In genomic region chr1:36589486-36589885, GRCm38 (mm10) we compare ENCODE assay signal across 8 mouse cellular contexts. TPM values are rescaled to one million over a fixed set of nuclear protein-coding genes. Genes with fewer than 3 reads are reported as not detected.
DNase-seq lines count a peak whose midpoint lies in the region; ATAC-seq lines count a peak whose summit lies in the region.

No protein-coding gene starts in this region.

- H3K9ac ChIP-seq in forebrain, embryonic 14.5 days (ENCODE audit: low read length): no peak overlapping the region
- no peak overlapping the region for H3K9ac ChIP-seq in forebrain, embryonic 15.5 days (replicated peaks)

- H3K9me3 ChIP-seq in forebrain, embryonic 14.5 days (replicated peaks; ENCODE audit: control insufficient read depth, low read length): no peaks in the 10 kb centered on the region
- H3K9me3 ChIP-seq in forebrain, embryonic 15.5 days: no peaks in the 10 kb centered on the region

- H3K4me3 ChIP-seq in forebrain, embryonic 14.5 days (ENCODE audit: low read depth, low read length): no peak overlapping the region
- H3K4me3 ChIP-seq in forebrain, embryonic 15.5 days: no peak overlapping the region
- no peak overlapping the region for H3K4me3 ChIP-seq in brown adipose tissue, adult 24 weeks (ENCODE audit: insufficient read depth, low read depth, low read length)

- H3K4me1 ChIP-seq in forebrain, embryonic 14.5 days (ENCODE audit: control insufficient read depth, insufficient read depth, low read length): no peaks in the 10 kb centered on the region
- peaks cover 9% of the 10 kb centered on the region; the same call in 1 of the 2 replicates for H3K4me1 ChIP-seq in forebrain, embryonic 15.5 days
- H3K4me1 ChIP-seq in brown adipose tissue, adult 24 weeks (ENCODE audit: control insufficient read depth, insufficient read depth, insufficient read length, low read length): peaks cover 16% of the 10 kb centered on the region

- 40% methylated on average over 6 of the region's 6 CpGs for WGBS in forebrain, embryonic 14.5 days
- WGBS in forebrain, embryonic 15.5 days: 50% methylated on average over 6 of the region's 6 CpGs

- ATAC-seq in forebrain, embryonic 14.5 days: no peak; the same call in 1 of the 2 replicates
- no peak for ATAC-seq in forebrain, embryonic 15.5 days (replicated peaks)

- peak; percentile 28 for DNase-seq in forebrain, embryonic 14.5 days (ENCODE audit: low spot score)
- peak; percentile 99 for DNase-seq in heart, adult 11 months
- peak; percentile 51 for DNase-seq in kidney, adult 11 months
- peak; percentile 80 for DNase-seq in lung, postnatal 36 days
- DNase-seq in layer of hippocampus, adult 9-11 months: no peak
- DNase-seq in frontal cortex, adult 2 months (ENCODE audit: extremely low spot score in 1 of 2, low spot score in 1 of 2): no peak

- peaks cover 6% of the 10 kb centered on the region for H3K27me3 ChIP-seq in forebrain, embryonic 14.5 days (replicated peaks; ENCODE audit: control insufficient read depth, insufficient read depth, low read length)
- peaks cover 9% of the 10 kb centered on the region; the same call in 1 of the 2 replicates for H3K27me3 ChIP-seq in forebrain, embryonic 15.5 days

- no peak overlapping the region for H3K27ac ChIP-seq in forebrain, embryonic 14.5 days (ENCODE audit: low read depth, low read length)
- H3K27ac ChIP-seq in forebrain, embryonic 15.5 days (replicated peaks): no peak overlapping the region
- H3K27ac ChIP-seq in brown adipose tissue, adult 24 weeks (replicated peaks; ENCODE audit: low read depth, low read length): peak overlapping the region; percentile 92

- no peak overlapping the region for H3K4me2 ChIP-seq in forebrain, embryonic 14.5 days (ENCODE audit: low read length)
- no peak overlapping the region for H3K4me2 ChIP-seq in forebrain, embryonic 15.5 days (replicated peaks)

- no peaks in the 10 kb centered on the region for H3K36me3 ChIP-seq in forebrain, embryonic 14.5 days (ENCODE audit: control insufficient read depth, insufficient read depth, low read length)
- no peaks in the 10 kb centered on the region for H3K36me3 ChIP-seq in forebrain, embryonic 15.5 days

RNA-seq across cellular contexts. Expression of gene Sema4c, which starts 31.3 kb away (rescaled TPM):
- polyA plus RNA-seq in forebrain, embryonic 14.5 days (2014; fragmentation: Nextera tagmentation; extraction: Ambion mirVana): 5.9 and 6.9 TPM in 2 replicates
- polyA plus RNA-seq in forebrain, embryonic 15.5 days (2015; fragmentation: Nextera tagmentation; extraction: Ambion mirVana): 38.2 and 38.6 TPM in 2 replicates
- polyA plus RNA-seq in brown adipose tissue, adult 24 weeks (2012; ENCODE audit: insufficient read depth, insufficient read length, missing spikeins): 4.1 and 6.7 TPM in 2 replicates
- polyA plus RNA-seq in frontal cortex, adult 2 months (2012; rRNA removed): 12.3 and 12.7 TPM in 2 replicates

RNA-seq across cellular contexts. Expression of gene Ankrd39, which starts 42.2 kb away (rescaled TPM):
- 15.4 and 15.7 TPM in 2 replicates for polyA plus RNA-seq in forebrain, embryonic 14.5 days (2014; fragmentation: Nextera tagmentation; extraction: Ambion mirVana)
- 18.2 and 19.2 TPM in 2 replicates for polyA plus RNA-seq in forebrain, embryonic 15.5 days (2015; fragmentation: Nextera tagmentation; extraction: Ambion mirVana)
- 5.0 and 8.4 TPM in 2 replicates for polyA plus RNA-seq in brown adipose tissue, adult 24 weeks (2012; ENCODE audit: insufficient read depth, insufficient read length, missing spikeins)
- 16.2 and 17.7 TPM in 2 replicates for polyA plus RNA-seq in frontal cortex, adult 2 months (2012; rRNA removed)

RNA-seq across cellular contexts. Expression of gene Gm42417, which starts 50.3 kb away (rescaled TPM):
- 0.22 TPM in 1 of 2 replicates, not detected in the other for polyA plus RNA-seq in forebrain, embryonic 14.5 days (2014; fragmentation: Nextera tagmentation; extraction: Ambion mirVana)
- polyA plus RNA-seq in forebrain, embryonic 15.5 days (2015; fragmentation: Nextera tagmentation; extraction: Ambion mirVana): 1.1 TPM in 1 of 2 replicates, not detected in the other
- polyA plus RNA-seq in brown adipose tissue, adult 24 weeks (2012; ENCODE audit: insufficient read depth, insufficient read length, missing spikeins): 4.1 and 7.8 TPM in 2 replicates
- 0.04 TPM in 1 of 2 replicates, not detected in the other for polyA plus RNA-seq in frontal cortex, adult 2 months (2012; rRNA removed)

RNA-seq across cellular contexts. Expression of gene Ankrd23, which starts 52.8 kb away (rescaled TPM):
- polyA plus RNA-seq in forebrain, embryonic 14.5 days (2014; fragmentation: Nextera tagmentation; extraction: Ambion mirVana): 3.8 and 5.2 TPM in 2 replicates
- polyA plus RNA-seq in forebrain, embryonic 15.5 days (2015; fragmentation: Nextera tagmentation; extraction: Ambion mirVana): 12.0 and 14.4 TPM in 2 replicates
- 17.9 and 25.2 TPM in 2 replicates for polyA plus RNA-seq in brown adipose tissue, adult 24 weeks (2012; ENCODE audit: insufficient read depth, insufficient read length, missing spikeins)
- polyA plus RNA-seq in frontal cortex, adult 2 months (2012; rRNA removed): 9.5 and 11.5 TPM in 2 replicates

Comparison
In these comparisons a context has a peak if more than half of its experiments do, and no peak if none do; other contexts are left out.
1. DNase-seq: peak in forebrain, embryonic 14.5 days (single experiment), heart, adult 11 months (single experiment), kidney, adult 11 months (single experiment) and lung, postnatal 36 days (single experiment); none in layer of hippocampus, adult 9-11 months (single experiment) and frontal cortex, adult 2 months (0 of 2).